Mouse (Mus musculus): ENCODE results near the gene Ppp4c. TPM values are rescaled to one million over a fixed set of nuclear protein-coding genes. Genes with fewer than 3 reads are reported as not detected.
A peak's percentile ranks its signal among the peaks of the same experiment; 100 is the strongest.

The Ppp4c gene
- total RNA-seq (2014; rRNA removed) (126 and 199 TPM in 2 replicates), polyA plus RNA-seq (2015; fragmentation: Nextera tagmentation; extraction: Ambion mirVana) (142 and 143 TPM in 2 replicates)

DNA sequence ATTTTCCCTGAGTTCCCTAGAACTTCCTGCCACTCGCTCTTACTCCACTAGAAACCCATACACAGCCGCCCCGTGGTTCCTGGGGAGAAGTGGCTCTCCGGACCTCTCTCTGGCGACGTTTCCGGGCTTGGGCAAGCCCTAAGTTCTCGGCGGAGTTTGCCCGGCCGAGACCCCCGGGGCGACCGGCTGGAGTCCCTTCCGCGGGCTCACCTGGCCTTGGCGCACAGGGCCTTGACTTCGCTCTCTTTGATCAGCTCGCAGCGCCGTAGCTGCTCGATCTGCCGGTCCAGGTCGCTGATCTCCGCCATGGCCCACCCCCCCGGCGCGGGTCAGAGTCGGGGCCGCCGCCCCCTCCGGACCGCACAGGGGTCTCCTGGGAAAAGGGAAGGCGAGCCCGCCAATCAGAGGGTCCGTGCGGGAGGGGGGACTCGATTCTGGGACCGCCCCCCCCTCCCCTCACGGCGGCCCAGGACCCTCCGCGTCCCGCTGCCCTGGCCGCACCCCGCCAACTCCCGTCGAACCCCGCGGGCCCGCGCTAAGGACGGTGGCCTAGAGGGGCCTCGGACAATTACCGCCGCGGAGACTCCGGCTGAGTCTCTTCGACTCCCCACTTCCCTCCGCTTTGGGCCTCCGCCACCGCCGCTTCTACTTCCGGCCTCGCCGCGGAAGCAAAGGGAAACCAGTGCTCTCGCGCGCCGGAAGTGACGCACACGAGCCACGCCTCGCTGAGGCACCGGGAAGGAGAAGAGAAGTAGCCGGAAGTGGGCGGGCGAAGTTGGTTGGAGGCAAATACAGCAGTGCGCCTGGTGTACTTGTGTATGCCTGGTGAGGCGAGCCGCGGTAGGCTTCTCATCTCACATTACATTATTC lies at the start of gene Ppp4c:
TSS of gene Ppp4c (minus strand) at position 646 of the 870 bp plus-strand sequence.
- Histone ChIP-seq H3K27me3 (ENCODE audit: insufficient read depth, low read length) (no peaks in the 10 kb centered on the region), H3K4me1 (ENCODE audit: insufficient read depth, low read length) (0 out of 2 replicates have a peak, but pooled peaks cover 3% of the 10 kb centered on the region), H3K27ac (peak within 1 kb of the TSS; percentile 94), H3K9me3 (ENCODE audit: low read length) (no peaks in the 10 kb centered on the region), H3K9ac (replicated peaks; ENCODE audit: low read length) (peak within 1 kb of the TSS; percentile 94), H3K4me3 (ENCODE audit: low read length) (peak within 1 kb of the TSS; percentile 96), H3K4me2 (ENCODE audit: low read depth, low read length) (peak within 1 kb of the TSS; percentile 78), H3K36me3 (ENCODE audit: insufficient read depth, low read length) (peaks cover 45% of the 10 kb centered on the region)
- TF ChIP-seq CTCF (IDR thresholded peaks at IDR 0.05; ENCODE audit: low read depth) = no peak
- DNase-seq (ENCODE audit: low spot score) (peak; percentile 99), ATAC-seq (peak; percentile 94)
- 2% methylated on average over 80 of the region's 83 CpGs for WGBS

- H3K4me1 ChIP-seq (ENCODE audit: insufficient read depth, low read length) = no peaks in the 10 kb centered on the region
- ATAC-seq (no peak), DNase-seq (ENCODE audit: low spot score) (no peak)
- H3K4me3 ChIP-seq (ENCODE audit: low read length) = no peak overlapping the region
- no peak overlapping the region for H3K9ac ChIP-seq (replicated peaks; ENCODE audit: low read length)
- H3K27me3 ChIP-seq (ENCODE audit: insufficient read depth, low read length) = no peaks in the 10 kb centered on the region
- H3K27ac ChIP-seq = no peak overlapping the region
- H3K9me3 ChIP-seq (ENCODE audit: low read length) = no peaks in the 10 kb centered on the region
- H3K36me3 ChIP-seq (ENCODE audit: insufficient read depth, low read length) = no peaks in the 10 kb centered on the region
- H3K4me2 ChIP-seq (ENCODE audit: low read depth, low read length) = no peak overlapping the region
- no peak for TF ChIP-seq CTCF (IDR thresholded peaks at IDR 0.05; ENCODE audit: low read depth)
- 91% methylated on average over 1 of the region's 1 CpGs for WGBS
Measured at GRCm38 (mm10) chr7:126833294-126833693, 41.0 kb upstream of the Ppp4c start.

DNA sequence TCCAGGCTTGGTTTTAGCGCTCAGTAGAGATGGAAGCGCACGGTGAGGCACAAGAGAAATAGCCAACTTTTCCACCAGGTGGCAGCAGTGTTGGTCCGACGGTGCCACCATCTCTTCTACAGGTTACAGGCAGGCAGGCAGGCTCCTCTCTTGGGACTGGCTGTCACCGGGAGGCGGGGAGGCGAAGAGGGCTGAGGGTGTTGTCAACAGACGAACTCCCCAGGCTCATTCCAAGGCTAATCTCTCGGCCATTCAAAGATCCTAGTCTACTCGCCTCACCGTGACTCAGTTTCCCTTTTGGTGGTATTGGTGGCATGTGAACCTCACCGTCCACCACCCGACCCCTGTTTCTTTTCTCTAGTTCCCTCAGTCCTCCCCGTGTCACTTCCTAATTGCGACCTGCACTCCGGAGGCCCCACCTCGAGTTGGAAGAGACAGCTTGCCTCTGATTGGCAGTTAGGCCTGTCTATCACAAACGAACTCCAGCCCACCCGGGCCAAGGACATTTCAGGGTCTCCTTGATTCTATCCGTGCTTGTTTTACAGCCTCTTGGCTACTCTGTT lies 39.8 kb upstream of the Ppp4c start:
- peak; percentile 90 for TF ChIP-seq CTCF (IDR thresholded peaks at IDR 0.05; ENCODE audit: low read depth)
- peak overlapping the region; percentile 51 for H3K4me2 ChIP-seq (ENCODE audit: low read depth, low read length)

GRCm38 (mm10) chr7:126831539-126831938 lies 39.2 kb upstream of the Ppp4c start, which contains the start of gene 4930451I11Rik:
4930451I11Rik (minus strand) TSS chr7:126831639.
- H3K36me3 ChIP-seq (ENCODE audit: insufficient read depth, low read length) = peaks cover 5% of the 10 kb centered on the region; the same call in 1 of the 2 replicates
- H3K27ac ChIP-seq = no peak within 1 kb of the TSS
- H3K9ac ChIP-seq (replicated peaks; ENCODE audit: low read length) = no peak within 1 kb of the TSS
- H3K4me2 ChIP-seq (ENCODE audit: low read depth, low read length) = peak within 1 kb of the TSS; percentile 51
- DNase-seq (ENCODE audit: low spot score) = no peak
- no peaks in the 10 kb centered on the region for H3K9me3 ChIP-seq (ENCODE audit: low read length)
- H3K4me3 ChIP-seq (ENCODE audit: low read length) = peak within 1 kb of the TSS; percentile 23; the same call in 1 of the 2 replicates
- WGBS = 55% methylated on average over 5 of the region's 5 CpGs
- H3K27me3 ChIP-seq (ENCODE audit: insufficient read depth, low read length) = no peaks in the 10 kb centered on the region
- TF ChIP-seq CTCF (IDR thresholded peaks at IDR 0.05; ENCODE audit: low read depth) = no peak
- no peaks in the 10 kb centered on the region for H3K4me1 ChIP-seq (ENCODE audit: insufficient read depth, low read length)
- no peak; the same call in 1 of the 2 replicates for ATAC-seq

More for the DNA sequence above, 39.8 kb upstream of the Ppp4c start:
- H3K4me3 ChIP-seq (ENCODE audit: low read length) = peak overlapping the region; percentile 23; the same call in 1 of the 2 replicates
- H3K36me3 ChIP-seq (ENCODE audit: insufficient read depth, low read length) = peaks cover 5% of the 10 kb centered on the region; the same call in 1 of the 2 replicates
- ATAC-seq (peak; percentile 79), DNase-seq (ENCODE audit: low spot score) (peak; percentile 88)
- no peaks in the 10 kb centered on the region for H3K9me3 ChIP-seq (ENCODE audit: low read length)
- 1% methylated on average over 21 of the region's 21 CpGs for WGBS
- H3K27me3 ChIP-seq (ENCODE audit: insufficient read depth, low read length) = no peaks in the 10 kb centered on the region
- H3K27ac ChIP-seq = no peak overlapping the region
- H3K9ac ChIP-seq (replicated peaks; ENCODE audit: low read length) = no peak overlapping the region
- H3K4me1 ChIP-seq (ENCODE audit: insufficient read depth, low read length) = no peaks in the 10 kb centered on the region

GRCm38 (mm10) chr7:126825952-126826351 lies 33.7 kb upstream of the Ppp4c start:
- ATAC-seq (no peak), DNase-seq (ENCODE audit: low spot score) (no peak)
- no peak for TF ChIP-seq CTCF (IDR thresholded peaks at IDR 0.05; ENCODE audit: low read depth)
- no peaks in the 10 kb centered on the region for H3K27me3 ChIP-seq (ENCODE audit: insufficient read depth, low read length)
- H3K4me2 ChIP-seq (ENCODE audit: low read depth, low read length) = no peak overlapping the region
- no peak overlapping the region for H3K9ac ChIP-seq (replicated peaks; ENCODE audit: low read length)
- no peak overlapping the region for H3K27ac ChIP-seq
- peaks cover 23% of the 10 kb centered on the region for H3K4me1 ChIP-seq (ENCODE audit: insufficient read depth, low read length)
- no peak overlapping the region for H3K4me3 ChIP-seq (ENCODE audit: low read length)
- no peaks in the 10 kb centered on the region for H3K9me3 ChIP-seq (ENCODE audit: low read length)
- peaks cover 5% of the 10 kb centered on the region; the same call in 1 of the 2 replicates for H3K36me3 ChIP-seq (ENCODE audit: insufficient read depth, low read length)
- 73% methylated on average over 5 of the region's 5 CpGs for WGBS

DNA sequence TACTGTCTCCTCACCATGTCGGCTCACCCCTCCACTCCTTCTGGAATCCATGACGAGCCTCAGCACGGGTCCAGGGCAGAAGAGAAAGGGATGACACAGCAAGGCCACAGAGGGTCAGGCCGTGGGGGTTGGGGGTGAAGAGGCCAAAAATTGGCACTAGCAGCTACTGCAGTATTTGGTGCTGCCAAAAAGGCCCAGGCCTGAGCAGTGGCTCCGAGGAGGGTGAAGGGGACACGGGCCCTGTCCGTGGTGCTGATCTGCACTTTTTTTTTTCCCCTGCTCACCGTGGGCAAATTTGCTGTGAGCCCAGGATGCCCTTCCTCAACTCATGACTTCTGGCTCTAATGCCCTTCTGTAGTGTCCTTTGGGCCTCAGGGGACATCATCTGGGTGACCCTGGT lies 33.1 kb upstream of the Ppp4c start:
- H3K9ac ChIP-seq (replicated peaks; ENCODE audit: low read length) = no peak overlapping the region
- no peaks in the 10 kb centered on the region for H3K9me3 ChIP-seq (ENCODE audit: low read length)
- H3K27ac ChIP-seq = no peak overlapping the region
- H3K4me2 ChIP-seq (ENCODE audit: low read depth, low read length) = 0 out of 2 replicates have a peak overlapping the region, but pooled peaks have one; percentile 14
- TF ChIP-seq CTCF (IDR thresholded peaks at IDR 0.05; ENCODE audit: low read depth) = no peak
- H3K27me3 ChIP-seq (ENCODE audit: insufficient read depth, low read length) = no peaks in the 10 kb centered on the region
- H3K4me1 ChIP-seq (ENCODE audit: insufficient read depth, low read length) = peaks cover 23% of the 10 kb centered on the region
- H3K4me3 ChIP-seq (ENCODE audit: low read length) = no peak overlapping the region
- no peak for ATAC-seq
- DNase-seq (ENCODE audit: low spot score) = no peak
- H3K36me3 ChIP-seq (ENCODE audit: insufficient read depth, low read length) = peaks cover 5% of the 10 kb centered on the region; the same call in 1 of the 2 replicates
- WGBS = 17% methylated on average over 8 of the region's 8 CpGs

All from hindbrain, postnatal 0 days (tissue).